Mouse (Mus musculus): ENCODE results near the gene Ssh1. TPM values are rescaled to one million over a fixed set of nuclear protein-coding genes. Genes with fewer than 3 reads are reported as not detected.

Gene Ssh1
- polyA plus RNA-seq, 1 experiment: 10.7 TPM

DNA sequence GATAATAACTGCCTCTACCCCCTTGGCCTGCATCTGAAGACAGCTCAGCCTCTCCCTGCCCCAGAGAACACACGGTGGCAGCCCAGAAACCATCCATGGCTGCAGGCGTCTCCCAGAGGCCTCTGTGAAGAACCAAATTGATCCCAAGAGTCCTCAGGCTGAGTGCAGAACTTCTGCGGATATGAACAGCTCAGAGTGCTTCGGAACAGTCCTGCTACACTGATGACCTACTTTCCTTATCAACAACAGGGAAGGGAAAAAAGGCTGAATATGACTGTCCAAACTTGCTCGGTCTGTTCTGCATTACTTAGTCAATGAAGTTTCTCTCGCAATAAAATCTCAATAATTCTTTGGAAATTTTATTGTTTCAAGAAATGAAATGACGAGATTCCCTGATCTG, 101.7 kb downstream of the Ssh1 start:
- Histone ChIP-seq H3K27me3 (ENCODE audit: control insufficient read depth, insufficient read depth, low read length) (no peaks in the 10 kb centered on the region), H3K36me3 (ENCODE audit: control insufficient read depth, insufficient read depth, low read length) (no peaks in the 10 kb centered on the region), H3K27ac (ENCODE audit: control insufficient read depth, insufficient read depth, low read length) (no peak overlapping the region), H3K4me1 (replicated peaks; ENCODE audit: control insufficient read depth, insufficient read depth, low read length) (peaks cover 5% of the 10 kb centered on the region; the same call in 1 of the 2 replicates), H3K4me3 (ENCODE audit: control insufficient read depth, insufficient read depth, low read length) (no peak overlapping the region)
- DNase-seq: no peak
- 91% methylated on average over 7 of the region's 7 CpGs for WGBS
- no peak for TF ChIP-seq CTCF (IDR thresholded peaks at IDR 0.05; ENCODE audit: borderline replicate concordance, control insufficient read depth, extremely low read depth, insufficient read depth, low read length, poor library complexity)

DNA sequence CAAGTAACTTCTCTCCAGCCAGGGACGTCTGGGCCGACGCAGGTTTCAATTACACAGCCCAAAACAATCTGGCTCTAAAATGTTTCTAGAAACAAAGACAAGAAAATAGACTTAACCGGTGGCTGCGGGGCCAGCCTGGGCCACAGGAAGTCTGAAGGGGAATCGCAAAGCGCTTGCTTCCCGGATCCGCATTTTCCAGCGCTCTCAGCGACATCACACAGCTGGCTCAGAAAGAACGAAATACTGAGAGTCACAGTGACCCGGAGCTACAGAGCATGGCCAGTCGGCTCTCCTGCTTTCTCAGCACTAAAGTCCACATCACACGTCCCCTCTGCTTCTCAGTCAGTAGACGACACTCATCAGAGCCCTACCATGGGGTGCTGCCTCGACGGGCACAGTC, 102.8 kb downstream of the Ssh1 start:
- Histone ChIP-seq H3K27ac (ENCODE audit: control insufficient read depth, insufficient read depth, low read length) (no peak overlapping the region), H3K4me3 (ENCODE audit: control insufficient read depth, insufficient read depth, low read length) (no peak overlapping the region), H3K36me3 (ENCODE audit: control insufficient read depth, insufficient read depth, low read length) (no peaks in the 10 kb centered on the region), H3K27me3 (ENCODE audit: control insufficient read depth, insufficient read depth, low read length) (no peaks in the 10 kb centered on the region), H3K4me1 (replicated peaks; ENCODE audit: control insufficient read depth, insufficient read depth, low read length) (peaks cover 5% of the 10 kb centered on the region; the same call in 1 of the 2 replicates)
- no peak for DNase-seq
- 95% methylated on average over 18 of the region's 18 CpGs for WGBS
- TF ChIP-seq POLR2A (IDR thresholded peaks at IDR 0.05; ENCODE audit: control insufficient read depth, extremely low read depth, insufficient read depth, low read length, poor library complexity) (no peak), CTCF (IDR thresholded peaks at IDR 0.05; ENCODE audit: borderline replicate concordance, control insufficient read depth, extremely low read depth, insufficient read depth, low read length, poor library complexity) (no peak)

DNA sequence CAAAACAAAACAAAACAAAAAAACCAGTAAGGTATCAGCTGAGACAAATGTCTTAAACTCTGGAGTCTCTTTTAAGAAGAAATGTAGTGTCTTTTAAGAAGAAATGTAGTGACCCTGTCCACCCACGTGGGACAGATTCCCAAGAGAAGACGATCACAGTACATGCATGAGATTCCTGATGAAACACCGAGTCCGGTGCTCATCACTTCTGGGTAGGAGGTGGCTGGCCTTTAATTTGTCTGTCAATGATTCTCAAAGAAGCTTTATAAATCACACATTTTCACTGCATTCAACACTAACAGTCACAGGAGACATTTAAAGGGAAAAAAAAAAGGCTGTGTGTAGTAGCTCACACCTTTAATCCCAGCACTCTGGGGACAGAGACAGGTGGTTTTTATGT, 103.8 kb downstream of the Ssh1 start:
- Histone ChIP-seq H3K4me1 (replicated peaks; ENCODE audit: control insufficient read depth, insufficient read depth, low read length) (peaks cover 2% of the 10 kb centered on the region; the same call in 1 of the 2 replicates), H3K4me3 (ENCODE audit: control insufficient read depth, insufficient read depth, low read length) (no peak overlapping the region), H3K27me3 (ENCODE audit: control insufficient read depth, insufficient read depth, low read length) (no peaks in the 10 kb centered on the region), H3K27ac (ENCODE audit: control insufficient read depth, insufficient read depth, low read length) (no peak overlapping the region), H3K36me3 (ENCODE audit: control insufficient read depth, insufficient read depth, low read length) (no peaks in the 10 kb centered on the region)
- no peak for TF ChIP-seq CTCF (IDR thresholded peaks at IDR 0.05; ENCODE audit: borderline replicate concordance, control insufficient read depth, extremely low read depth, insufficient read depth, low read length, poor library complexity)
- WGBS: 94% methylated on average over 4 of the region's 4 CpGs
- no peak for DNase-seq

DNA sequence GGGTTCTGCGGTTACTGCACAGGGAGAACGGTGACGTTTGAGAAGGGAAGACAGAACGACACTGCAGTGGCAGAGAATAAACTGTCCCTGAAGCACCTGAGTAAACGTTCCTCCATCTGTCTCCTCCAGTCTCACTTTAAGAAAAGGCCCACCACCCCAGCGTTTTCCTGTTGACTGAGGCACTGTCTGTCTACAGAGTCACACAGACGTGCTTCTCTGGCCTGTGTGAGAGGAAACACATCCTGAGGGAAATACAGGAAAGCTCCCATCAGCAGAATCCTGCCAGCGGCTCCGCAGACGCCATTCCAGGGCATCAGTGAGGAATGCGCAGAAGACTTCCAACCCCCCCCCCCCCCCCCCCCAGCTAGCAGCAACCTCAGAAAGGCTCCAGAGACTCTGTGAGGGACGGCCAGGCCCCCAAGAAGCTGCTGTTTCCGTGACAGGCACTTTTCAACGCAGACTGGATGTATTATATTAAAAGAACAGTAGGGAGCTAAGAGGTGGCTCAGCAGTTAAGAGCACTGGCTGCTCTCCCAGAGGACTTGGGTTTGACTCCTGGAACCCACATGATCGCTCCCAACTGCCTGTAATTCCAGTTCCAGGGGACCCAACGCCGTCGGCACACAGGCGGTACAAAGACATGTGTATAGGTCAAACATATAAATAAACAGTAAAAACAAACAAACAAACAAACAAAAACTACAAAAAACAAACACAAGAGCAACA, 104.3 kb downstream of the Ssh1 start:
- Histone ChIP-seq H3K27ac (ENCODE audit: control insufficient read depth, insufficient read depth, low read length) (no peak overlapping the region), H3K27me3 (ENCODE audit: control insufficient read depth, insufficient read depth, low read length) (no peaks in the 10 kb centered on the region), H3K36me3 (ENCODE audit: control insufficient read depth, insufficient read depth, low read length) (no peaks in the 10 kb centered on the region), H3K4me1 (replicated peaks; ENCODE audit: control insufficient read depth, insufficient read depth, low read length) (peaks cover 4% of the 10 kb centered on the region; the same call in 1 of the 2 replicates), H3K4me3 (ENCODE audit: control insufficient read depth, insufficient read depth, low read length) (no peak overlapping the region)
- no peak for TF ChIP-seq CTCF (IDR thresholded peaks at IDR 0.05; ENCODE audit: borderline replicate concordance, control insufficient read depth, extremely low read depth, insufficient read depth, low read length, poor library complexity)
- TF ChIP-seq POLR2A (IDR thresholded peaks at IDR 0.05; ENCODE audit: control insufficient read depth, extremely low read depth, insufficient read depth, low read length, poor library complexity): no peak
- DNase-seq: no peak
- 83% methylated on average over 19 of the region's 19 CpGs for WGBS

DNA sequence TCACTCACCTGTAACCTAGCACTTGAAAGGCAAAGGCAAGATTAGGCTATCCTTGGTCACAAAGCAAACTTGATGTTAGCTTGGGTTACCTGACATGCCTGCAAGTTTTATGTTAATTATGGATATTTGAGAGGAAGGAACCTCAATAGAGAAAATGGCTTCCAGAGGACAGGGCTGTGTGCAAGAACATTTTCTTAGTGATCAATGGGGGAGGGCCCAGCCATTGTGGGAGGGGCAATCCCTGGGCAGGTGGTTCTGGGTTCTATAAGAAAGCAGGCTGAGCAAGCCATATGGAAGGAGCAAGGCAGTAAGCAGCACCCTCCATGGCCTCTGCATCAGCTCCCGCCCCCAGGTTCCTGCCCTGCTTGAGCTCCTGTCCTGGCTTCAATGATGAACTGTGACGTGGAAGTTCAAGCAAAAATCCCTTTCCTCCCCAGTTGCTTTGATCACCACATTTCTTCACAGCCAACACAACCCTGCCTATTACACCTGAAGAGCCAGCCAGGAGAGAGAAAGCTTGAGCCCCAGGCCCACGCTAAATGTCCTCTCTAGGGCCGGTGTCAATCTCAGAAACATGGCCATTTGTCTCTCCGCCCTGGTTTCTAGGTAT, 105.4 kb downstream of the Ssh1 start:
- peaks cover 4% of the 10 kb centered on the region; the same call in 1 of the 2 replicates for H3K4me1 ChIP-seq (replicated peaks; ENCODE audit: control insufficient read depth, insufficient read depth, low read length)
- no peaks in the 10 kb centered on the region for H3K27me3 ChIP-seq (ENCODE audit: control insufficient read depth, insufficient read depth, low read length)
- WGBS: 94% methylated on average over 5 of the region's 5 CpGs
- H3K27ac ChIP-seq (ENCODE audit: control insufficient read depth, insufficient read depth, low read length): no peak overlapping the region
- TF ChIP-seq CTCF (IDR thresholded peaks at IDR 0.05; ENCODE audit: borderline replicate concordance, control insufficient read depth, extremely low read depth, insufficient read depth, low read length, poor library complexity): no peak
- TF ChIP-seq POLR2A (IDR thresholded peaks at IDR 0.05; ENCODE audit: control insufficient read depth, extremely low read depth, insufficient read depth, low read length, poor library complexity): no peak
- no peaks in the 10 kb centered on the region for H3K36me3 ChIP-seq (ENCODE audit: control insufficient read depth, insufficient read depth, low read length)
- no peak overlapping the region for H3K4me3 ChIP-seq (ENCODE audit: control insufficient read depth, insufficient read depth, low read length)
- DNase-seq: no peak

DNA sequence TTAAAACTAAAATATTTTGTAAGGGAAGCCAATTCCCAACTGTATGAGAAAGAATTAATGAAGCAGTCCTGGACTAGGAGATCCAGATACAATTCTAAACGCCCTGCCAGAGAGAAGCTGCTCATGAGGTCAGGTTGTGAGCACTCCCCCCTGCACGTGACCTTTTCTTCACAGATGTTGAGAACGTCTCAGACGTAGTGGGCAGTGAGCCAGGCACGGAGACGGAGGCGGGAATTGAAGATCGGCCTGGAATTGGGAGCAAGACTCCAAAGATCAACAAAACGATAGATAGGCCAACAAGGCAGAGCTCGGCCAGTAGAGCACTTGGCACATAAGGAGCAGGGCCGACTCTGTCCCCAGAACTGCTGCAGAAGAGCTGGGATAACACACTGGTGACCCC, 106.6 kb downstream of the Ssh1 start:
- no peaks in the 10 kb centered on the region for H3K36me3 ChIP-seq (ENCODE audit: control insufficient read depth, insufficient read depth, low read length)
- H3K27ac ChIP-seq (ENCODE audit: control insufficient read depth, insufficient read depth, low read length): no peak overlapping the region
- peaks cover 4% of the 10 kb centered on the region; the same call in 1 of the 2 replicates for H3K4me1 ChIP-seq (replicated peaks; ENCODE audit: control insufficient read depth, insufficient read depth, low read length)
- no peak for DNase-seq
- TF ChIP-seq POLR2A (IDR thresholded peaks at IDR 0.05; ENCODE audit: control insufficient read depth, extremely low read depth, insufficient read depth, low read length, poor library complexity) (no peak), CTCF (IDR thresholded peaks at IDR 0.05; ENCODE audit: borderline replicate concordance, control insufficient read depth, extremely low read depth, insufficient read depth, low read length, poor library complexity) (no peak)
- 93% methylated on average over 11 of the region's 11 CpGs for WGBS
- no peak overlapping the region for H3K4me3 ChIP-seq (ENCODE audit: control insufficient read depth, insufficient read depth, low read length)
- H3K27me3 ChIP-seq (ENCODE audit: control insufficient read depth, insufficient read depth, low read length): no peaks in the 10 kb centered on the region

Other genes starting within 250 kb of the Ssh1 start
- gene Sart3, start 221.4 kb downstream of the Ssh1 start, polyA plus RNA-seq (2012; rRNA removed): 47.5 and 53.1 TPM in 2 replicates
- 80.6 and 93.7 TPM in 2 replicates for gene Iscu, start 221.1 kb downstream of the Ssh1 start, polyA plus RNA-seq (2012; rRNA removed)
- 8.8 and 11.7 TPM in 2 replicates for gene Tmem119, start 193.4 kb downstream of the Ssh1 start, polyA plus RNA-seq (2012; rRNA removed)
- gene Selplg, start 161.2 kb downstream of the Ssh1 start, polyA plus RNA-seq (2012; rRNA removed): 755 and 783 TPM in 2 replicates
- 67.8 and 78.3 TPM in 2 replicates for gene Coro1c, start 85.1 kb downstream of the Ssh1 start, polyA plus RNA-seq (2012; rRNA removed)
- gene Dao, start 9.8 kb upstream of the Ssh1 start, polyA plus RNA-seq (2012; rRNA removed): 0.11 and 0.36 TPM in 2 replicates
- gene Usp30, start 71.6 kb upstream of the Ssh1 start, polyA plus RNA-seq (2012; rRNA removed): 25.2 and 26.8 TPM in 2 replicates
- 0.05 TPM in 1 of 2 replicates, not detected in the other for gene Svop, start 97.7 kb upstream of the Ssh1 start, polyA plus RNA-seq (2012; rRNA removed)
- gene Alkbh2, start 134.3 kb upstream of the Ssh1 start, polyA plus RNA-seq (2012; rRNA removed): 10.5 and 14.5 TPM in 2 replicates
- 21.7 and 28.9 TPM in 2 replicates for gene Ung, start 136.5 kb upstream of the Ssh1 start, polyA plus RNA-seq (2012; rRNA removed)
- 20.1 and 24.4 TPM in 2 replicates for gene Acacb, start 152.6 kb upstream of the Ssh1 start, polyA plus RNA-seq (2012; rRNA removed)

Data from thymus, adult 2 months (tissue).